Mouse (Mus musculus) embryonic fibroblast, embryonic 13.5 days (primary cell): ENCODE results near the gene Tomm34.

Source experiments
- CTCF ChIP-seq: IDR thresholded peaks from 2 replicates; pipeline ENCODE4 v1.5.1; 2011; ENCODE audit warnings: mild to moderate bottlenecking, control low read depth, low read length, moderate library complexity, borderline replicate concordance; ENCODE audit not compliant: insufficient read depth
- POLR2A ChIP-seq: IDR thresholded peaks from 2 replicates; pipeline ENCODE4 v1.6.1; 2011; ENCODE audit warnings: low read depth, mild to moderate bottlenecking, control low read depth, low read length, moderate library complexity

DNA sequence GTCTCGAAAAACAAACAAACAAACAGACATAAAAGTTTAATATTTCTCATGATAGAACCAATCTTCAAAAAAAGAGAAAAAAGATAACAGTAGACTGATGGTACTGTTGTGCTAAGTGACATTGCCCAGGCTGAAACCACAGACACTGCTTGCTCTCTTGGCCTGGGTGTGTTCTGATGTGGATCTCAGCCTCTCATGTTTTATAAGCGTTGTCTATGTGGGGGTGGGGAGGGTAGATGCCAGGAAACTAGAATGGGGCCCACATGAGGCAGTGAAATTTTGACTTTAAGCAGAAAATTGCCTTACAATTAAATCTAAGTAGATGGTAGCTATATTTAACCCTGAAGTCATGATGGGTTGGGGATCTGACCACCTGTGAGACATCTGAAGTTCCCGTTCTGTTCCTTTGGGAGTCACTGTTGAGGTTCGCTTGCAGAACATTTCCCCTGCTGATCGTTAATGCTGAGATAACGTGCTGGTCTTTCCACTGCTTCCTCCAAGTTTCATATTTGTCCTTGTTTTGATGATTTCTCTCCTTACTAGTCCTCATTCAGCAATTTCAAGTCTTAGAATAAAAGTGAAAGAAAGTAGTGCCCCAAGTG lies 16.5 kb upstream of the Tomm34 start:
- TF ChIP-seq CTCF (no peak), POLR2A (no peak)
